Mouse (Mus musculus) adrenal gland, adult (tissue): ENCODE data around the gene 7420426K07Rik.
A peak's percentile ranks its signal among the peaks of the same experiment; 100 is the strongest.

ENCODE experiments used
- DNase-seq, 2 experiments: peaks; one replicate each; pipeline ENCODE4 v3.0.0; 2022 to 2023; ENCODE audit warnings: low spot score in 1 of 2; ENCODE audit not compliant: inconsistent age in 2 of 2

The 7420426K07Rik gene

DNA sequence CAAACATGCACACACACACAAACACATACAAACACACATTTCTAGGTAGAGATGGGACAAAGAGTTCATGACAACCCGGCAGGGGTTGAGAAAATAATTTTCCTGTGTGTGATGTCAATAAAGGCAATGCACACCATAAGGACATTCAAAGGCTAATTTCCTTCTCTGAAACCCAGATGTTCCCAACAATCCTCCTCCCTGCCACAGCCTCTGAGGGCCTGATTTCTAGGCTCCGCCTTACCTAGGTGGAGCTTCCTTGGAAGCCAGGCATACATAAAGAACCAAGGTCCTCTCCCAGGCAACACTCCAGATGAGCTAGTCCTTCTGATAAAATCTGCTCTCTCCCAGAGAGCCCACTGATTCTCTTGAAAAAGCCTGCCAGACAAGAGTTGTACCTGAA lies at the start of gene 7420426K07Rik:
TSS of gene 7420426K07Rik (plus strand) at position 301 of the 400 bp plus-strand sequence.
- no peak for DNase-seq

DNA sequence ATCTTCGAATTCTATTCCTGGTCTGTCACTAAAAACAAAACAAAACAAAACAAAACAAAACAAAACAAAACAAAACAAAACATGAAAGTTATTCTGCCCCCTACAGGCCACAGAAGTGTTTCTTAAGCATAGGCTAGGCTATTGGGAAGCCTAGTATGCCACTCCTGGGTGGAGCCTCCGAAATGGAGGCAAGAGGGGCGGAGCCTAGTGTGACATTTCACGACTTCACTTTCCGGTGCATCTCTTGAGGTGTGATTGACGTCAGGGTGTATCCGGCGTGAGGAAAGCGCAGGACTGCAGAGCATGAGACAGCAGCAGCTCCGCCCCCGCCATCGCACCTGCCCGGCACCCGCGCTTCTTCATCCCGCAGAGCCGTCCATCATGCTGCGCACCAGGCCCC lies 46.7 kb upstream of the 7420426K07Rik start, which contains the start of gene Prr23a2:
TSS of gene Prr23a2 (plus strand) at position 285 of the 400 bp plus-strand sequence.
- DNase-seq, result no peak

DNA sequence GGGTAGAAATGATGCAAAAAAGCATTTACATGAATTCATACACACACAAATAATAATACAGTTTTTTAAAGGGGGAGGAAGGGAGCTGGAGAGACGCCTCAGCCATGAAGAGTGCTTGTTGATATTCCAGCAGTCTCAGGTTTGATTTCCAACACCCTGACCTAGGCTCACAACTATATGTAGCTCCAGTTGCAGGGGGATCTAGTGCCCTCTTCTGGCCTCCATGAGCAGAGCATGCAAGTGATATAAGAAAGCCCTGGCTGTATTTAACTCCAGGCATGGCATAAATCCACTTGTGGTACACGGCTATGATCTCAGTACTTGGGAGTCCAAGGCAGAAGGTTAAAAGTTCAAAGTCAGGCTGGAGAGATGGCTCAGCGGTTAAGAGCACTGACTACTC lies 39.5 kb upstream of the 7420426K07Rik start:
- peak; percentile 9 to 48 for DNase-seq

DNA sequence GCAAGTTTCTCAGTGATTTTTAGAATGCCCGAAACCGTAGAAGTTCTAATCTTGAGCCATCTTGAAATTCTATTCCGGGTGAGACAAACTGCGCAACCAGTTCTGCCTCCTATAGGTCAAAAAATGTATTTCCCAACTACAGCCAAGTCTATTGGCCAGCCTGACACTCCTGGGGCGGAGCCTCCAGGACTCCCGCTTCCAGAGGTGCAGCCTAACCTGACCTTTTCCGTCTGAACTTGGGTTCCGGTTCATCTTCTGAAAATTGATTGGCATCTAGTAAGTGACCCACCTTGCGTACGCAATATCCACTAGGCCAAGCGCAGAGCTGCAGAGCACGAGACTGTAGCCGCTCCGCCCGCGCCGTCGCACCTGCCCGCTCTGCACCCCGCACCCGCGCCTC lies 38.3 kb upstream of the 7420426K07Rik start, which contains the start of gene Prr23a3:
TSS of gene Prr23a3 (plus strand) at position 197 of the 400 bp plus-strand sequence.
- no peak for DNase-seq

DNA sequence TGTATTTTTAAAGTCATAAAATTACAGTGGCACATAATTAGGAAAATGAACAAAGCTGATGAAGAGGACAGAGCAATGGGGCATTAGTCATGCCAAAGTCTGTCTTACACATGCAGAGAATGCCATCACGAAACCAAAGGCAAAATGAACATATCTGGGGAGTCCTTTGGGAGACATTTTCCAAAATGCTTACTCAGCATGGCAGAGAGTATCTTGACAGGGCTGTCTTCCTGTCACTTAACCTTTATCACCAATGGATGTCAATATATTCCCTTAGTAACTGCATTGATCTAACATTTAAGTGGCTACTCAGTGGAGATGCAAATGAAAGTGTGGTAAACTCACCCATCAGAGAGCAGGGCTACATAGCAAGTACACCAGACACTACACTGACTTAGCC lies 1.4 kb upstream of the 7420426K07Rik start:
- no peak for DNase-seq

DNA sequence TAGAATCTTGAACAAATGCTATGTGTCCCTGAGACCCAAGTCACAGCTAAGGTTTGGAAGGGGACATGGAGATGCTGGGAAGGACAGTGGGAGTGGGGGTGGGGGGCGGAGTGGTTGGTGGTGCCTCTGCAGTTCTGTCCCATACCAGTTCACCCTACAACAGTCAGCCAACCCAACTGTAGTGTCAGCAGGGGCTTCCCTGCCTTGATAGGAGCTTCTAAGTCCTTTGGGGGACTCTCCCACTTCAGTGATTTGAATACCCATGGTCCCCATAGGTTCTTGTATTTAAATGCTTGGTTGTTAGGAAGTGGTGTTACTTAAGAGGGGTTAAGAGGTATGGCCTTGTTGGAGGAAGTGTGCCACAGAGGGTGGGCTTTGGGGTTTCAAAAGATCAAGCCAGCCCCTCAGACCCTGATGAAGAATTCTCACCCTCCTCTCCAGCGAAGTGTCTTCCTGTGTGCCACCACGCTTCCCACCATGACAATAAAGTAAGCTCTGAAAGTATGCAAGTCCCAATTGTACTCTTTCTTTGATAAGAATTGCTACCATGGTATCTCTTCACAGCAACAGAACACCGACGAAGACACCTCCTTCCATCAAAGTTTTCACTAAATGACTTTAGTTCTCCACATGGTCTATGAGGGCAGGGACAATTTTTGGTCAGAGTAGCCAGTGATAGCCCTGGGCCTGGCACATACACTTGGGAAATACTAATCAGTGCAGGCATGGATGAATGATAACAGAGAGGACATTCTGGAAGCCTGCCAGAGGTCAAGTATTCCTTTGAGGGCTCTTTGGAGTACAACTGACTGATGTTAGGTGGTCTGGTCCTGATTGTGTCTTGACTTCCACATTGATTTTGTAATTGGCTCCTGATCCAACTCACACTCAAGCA lies 18.0 kb downstream of the 7420426K07Rik start:
- no peak for DNase-seq

DNA sequence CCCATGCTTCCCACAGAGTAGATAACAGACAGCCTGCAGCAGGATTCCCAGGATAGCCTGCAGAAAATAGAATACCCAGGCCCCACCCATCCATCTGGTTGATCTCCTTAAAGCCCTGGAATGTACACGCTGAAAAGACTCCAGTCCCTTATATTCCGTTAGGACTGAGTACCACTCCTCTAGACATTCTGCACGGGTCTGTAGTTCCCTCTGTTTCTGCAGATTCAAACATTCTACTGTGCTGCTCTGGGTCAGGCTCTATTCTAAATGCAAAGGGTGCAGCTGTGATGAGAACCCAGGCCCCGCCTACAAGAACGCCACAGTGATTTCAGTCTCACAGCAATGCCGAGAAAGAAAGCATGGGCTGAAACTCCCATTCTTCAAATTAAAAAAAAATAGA lies 20.2 kb downstream of the 7420426K07Rik start:
- DNase-seq, result no peak

DNA sequence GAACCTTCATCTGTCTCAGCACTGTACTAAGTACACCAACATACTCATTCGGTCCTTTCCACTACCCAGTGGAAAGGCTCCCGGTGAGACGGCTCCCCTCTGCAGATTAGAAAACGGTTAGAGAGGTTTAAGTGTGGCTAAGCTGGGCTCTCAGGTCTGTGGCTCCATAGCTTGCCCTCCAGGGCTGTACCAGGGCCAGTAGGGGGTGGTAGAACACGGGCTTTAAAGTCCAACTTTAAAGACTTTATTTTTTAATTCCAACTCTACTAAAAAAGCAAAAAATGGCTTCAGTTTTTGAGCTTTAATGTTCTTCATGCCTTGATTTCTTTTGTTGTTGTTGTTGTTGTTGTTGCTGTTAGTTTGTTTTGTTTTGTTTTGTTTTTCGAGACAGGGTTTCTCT lies 21.3 kb downstream of the 7420426K07Rik start:
- no peak for DNase-seq

DNA sequence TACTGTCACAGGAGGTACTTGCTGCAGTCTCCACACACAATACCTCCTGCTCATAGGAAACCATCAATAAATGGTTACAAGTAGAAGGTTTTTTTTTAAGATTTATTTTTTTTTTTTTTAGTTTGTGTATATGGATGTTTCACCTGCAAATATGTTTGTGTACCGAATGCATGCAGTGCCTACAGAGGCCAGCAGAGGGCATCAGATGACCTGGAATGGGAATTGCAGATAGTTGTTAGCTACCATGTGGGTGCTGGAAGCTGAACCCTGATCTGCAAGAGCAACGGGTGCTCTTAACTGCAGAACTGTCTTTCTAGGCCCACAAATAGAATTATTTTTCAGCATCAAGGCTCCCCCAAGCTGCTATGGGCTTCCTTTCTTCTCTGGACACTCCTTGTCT lies 26.6 kb downstream of the 7420426K07Rik start:
- DNase-seq, result no peak

DNA sequence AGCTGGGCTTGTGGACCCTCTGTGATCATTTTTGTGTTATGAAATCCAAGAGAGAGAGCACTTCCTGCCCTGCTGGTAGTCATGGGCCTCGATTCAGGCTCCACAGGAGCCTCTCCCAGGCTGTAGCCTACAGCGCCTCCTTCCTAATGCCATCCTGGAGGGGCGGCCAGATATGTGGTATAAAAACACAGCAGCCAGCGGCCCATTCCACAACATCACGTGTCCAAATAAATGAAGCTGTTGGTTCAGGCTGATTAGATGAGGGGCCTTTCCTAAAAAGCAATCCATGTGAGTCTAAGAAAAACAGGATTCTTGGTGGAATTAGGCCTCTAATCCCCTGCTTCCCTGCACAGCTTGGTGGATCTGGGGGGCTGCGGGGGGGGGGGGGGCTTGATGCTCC lies 30.0 kb downstream of the 7420426K07Rik start:
- DNase-seq, result no peak

DNA sequence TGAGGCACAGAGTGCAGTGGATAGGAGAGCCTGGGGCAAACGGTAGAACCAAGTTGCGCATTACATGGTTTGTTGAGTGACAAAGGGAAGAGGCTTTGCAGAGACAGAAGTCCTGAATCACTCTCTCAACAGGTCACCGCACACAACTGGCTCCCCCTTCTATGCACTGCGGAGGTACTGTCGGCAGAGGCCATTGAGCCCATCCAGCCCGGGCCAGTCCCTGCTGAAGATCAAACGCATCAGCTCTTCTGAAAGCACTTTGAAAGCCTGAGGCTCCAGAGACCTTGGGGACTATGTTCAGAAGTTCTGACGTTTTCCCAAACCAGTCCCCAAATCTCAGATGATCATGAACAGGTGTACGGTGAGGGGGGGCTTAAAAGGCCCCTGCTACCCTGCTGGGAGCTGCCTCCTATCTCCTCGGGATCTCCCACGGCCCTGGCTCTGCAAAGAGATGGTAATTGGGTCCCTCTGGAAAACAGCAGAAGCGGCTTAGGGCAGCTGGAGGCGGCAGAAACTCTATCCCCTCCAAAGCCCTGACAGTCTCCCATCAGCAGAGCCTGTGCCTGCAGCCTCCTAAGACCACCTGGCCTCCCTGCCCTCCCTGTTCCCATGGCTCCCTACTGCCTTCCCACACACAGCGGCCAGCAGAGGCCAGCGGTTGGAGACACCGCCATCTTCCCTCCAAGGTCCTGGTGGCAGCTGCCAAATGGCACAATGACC lies 32.4 kb downstream of the 7420426K07Rik start:
- DNase-seq, result no peak

DNA sequence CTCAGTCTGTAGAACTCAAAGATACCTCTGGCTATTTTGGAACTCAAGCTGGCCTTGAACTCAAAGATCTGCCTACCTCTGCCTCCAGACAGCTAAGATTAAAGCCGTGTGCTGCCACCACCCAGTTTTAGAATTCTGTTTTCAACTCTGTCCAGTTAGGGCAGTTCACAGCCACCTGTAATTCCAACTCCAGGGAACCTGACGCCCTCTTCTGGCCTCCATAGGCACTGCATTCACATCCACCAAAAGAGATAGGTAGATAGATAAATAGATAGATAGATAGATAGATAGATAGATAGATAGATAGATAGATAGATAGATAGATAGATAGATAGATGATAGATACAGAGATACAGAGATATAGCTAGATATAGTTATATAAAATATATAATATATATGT lies 36.4 kb downstream of the 7420426K07Rik start:
- DNase-seq, result peak in 1 of 2 experiments; percentile 63

DNA sequence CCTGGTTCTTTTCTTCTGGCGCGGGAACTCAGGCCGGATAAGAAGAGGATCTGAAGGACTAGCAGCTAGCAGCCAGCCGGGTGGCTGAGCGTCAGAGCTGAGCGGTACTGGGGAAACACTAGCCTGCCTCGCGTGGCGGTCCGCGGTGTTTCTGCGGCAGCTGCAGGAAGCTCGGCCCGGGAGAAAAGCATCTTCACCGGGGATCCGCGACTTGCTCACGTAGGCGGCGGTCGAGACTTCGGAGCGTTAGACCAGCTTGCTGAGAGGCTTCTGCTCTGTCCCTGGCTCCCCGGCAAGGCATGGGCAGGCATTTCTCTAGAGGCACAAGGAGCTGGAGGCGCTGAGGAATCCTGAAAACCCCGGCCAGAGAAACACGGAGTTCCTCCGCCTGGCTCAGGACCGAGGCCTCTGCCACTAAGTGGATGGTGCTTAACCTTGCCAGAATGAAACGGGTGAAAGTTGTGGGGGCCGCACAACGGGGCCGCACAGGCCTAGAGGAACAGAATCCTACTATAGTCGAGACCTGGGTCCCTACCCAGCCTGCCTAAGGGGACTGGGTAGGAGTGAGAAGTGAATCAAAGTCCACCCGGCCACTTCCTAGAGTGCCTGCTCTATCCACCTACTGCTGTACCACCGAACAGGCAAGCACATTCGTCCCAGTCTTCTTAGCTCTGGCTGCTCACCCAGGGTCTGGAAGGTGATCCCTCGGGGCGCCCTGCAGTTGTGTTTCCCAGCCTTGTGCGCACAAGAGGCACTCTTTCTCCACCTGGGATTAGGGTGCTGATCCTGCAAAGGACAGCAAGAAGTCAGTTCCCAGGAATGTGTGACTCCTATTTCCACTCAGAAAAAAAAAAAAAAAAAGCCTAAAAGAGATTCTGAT lies 49.5 kb downstream of the 7420426K07Rik start:
- DNase-seq, result peak in 1 of 2 experiments; percentile 34

DNA sequence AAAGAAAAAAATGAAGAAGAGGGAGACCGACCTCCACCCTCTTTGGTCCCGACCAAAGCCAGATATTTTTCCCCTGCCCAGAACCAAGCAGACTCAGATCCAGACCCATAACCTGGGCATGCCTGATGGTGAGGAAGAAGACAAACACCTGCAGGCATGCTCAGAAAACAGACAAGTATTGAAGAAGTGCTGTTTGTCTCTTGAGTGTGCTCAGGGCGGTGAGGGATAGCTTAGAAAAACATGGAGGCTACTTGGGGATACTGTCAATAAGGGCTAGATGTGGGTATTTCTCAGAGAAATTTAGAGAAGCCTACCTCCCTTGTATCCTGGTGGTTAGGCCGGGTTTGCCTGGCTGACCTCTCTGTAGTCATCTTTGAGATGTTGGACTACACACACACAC lies 50.4 kb downstream of the 7420426K07Rik start:
- no peak for DNase-seq

DNA sequence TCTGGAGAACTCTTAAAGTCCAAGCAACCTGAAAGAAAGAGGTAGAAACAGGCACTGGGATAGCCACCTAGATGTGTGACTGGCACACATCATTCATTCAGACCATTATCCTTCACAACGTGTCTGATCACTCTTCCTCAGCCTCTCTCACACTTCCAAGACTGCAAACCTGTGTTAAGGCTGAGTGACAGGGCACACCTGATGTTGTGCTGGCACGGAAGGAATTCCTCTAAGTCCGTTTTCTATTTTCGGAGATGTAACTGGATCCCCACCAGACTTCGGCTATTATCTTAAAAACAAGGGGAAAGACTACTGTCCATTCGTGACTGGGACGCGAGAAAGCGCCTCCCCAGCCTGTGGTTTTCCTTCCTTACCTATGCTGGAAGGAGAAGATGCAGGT lies 50.9 kb downstream of the 7420426K07Rik start:
- no peak for DNase-seq
